Mouse (Mus musculus) adrenal gland, postnatal 36 days (tissue): ENCODE measurements at regions not wholly inside any gene's neighbourhood (a gene's known extent, or its start where the extent isn't known, plus 50 kb on each side); places are given as distances from the start of the nearest gene placed in this dataset.

ENCODE experiments used
- DNase-seq, 2 experiments: peaks; one replicate each; pipeline ENCODE4 v3.0.0; 2021; ENCODE audit warnings: mixed read lengths in 1 of 2

DNA sequence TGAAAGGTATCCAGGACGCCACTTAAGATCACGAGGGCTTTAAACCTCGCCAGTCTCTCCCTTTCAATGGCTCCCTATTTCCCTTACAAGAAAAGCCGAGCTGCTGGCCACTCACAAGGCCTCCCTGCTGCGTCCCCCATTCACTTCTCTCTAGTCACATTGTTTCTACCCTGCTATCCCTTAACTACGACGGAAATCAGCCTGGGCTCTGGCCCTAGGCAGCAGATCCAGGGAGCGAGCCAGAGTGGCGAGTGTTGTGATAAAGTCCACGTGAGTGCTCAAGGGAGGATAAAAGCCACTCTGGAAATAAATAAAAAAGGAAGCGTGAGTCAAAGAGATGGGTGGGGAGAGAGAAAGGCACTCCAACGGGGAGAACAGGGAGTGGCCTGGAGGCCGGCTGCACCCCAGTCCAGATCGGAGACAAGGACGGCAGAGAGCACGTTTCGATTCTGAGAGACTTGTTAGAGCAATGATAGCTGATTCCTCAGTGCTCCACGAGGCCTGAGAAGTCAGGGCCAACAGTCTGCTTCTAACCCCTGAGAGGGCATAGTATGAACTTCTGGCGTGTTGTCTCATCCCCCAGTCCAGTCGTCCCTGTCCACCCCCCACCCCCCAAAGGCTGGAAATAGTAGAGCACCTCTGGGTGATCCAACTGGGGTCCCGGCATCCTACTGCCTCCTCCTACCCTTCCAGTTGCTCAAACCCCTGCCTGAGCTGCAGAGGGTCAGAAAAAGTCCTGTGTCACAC is 84.8 kb upstream of the Calm2 start:
- DNase-seq = peak; percentile 71 to 74

DNA sequence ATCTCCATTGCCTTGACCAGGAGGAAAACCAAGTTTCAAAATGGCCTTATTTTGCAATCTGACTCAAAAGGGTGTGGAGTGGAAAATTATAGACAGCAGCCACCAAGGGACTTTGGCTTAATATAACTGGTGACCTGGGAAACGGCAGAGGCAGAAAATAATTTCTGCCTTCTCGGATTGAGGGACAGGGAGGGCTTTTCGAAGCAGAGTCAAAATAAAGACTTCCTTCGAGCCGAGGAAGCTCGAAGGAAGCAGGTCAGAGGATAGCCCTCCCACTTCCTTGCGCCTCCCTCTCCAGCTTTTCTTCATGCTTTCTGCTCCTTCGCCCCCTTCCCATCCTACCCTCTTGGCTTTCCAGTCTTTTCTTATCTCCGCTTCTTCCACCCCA is 85.4 kb upstream of the Calm2 start:
- DNase-seq = peak in 1 of 2 experiments; percentile 26

DNA sequence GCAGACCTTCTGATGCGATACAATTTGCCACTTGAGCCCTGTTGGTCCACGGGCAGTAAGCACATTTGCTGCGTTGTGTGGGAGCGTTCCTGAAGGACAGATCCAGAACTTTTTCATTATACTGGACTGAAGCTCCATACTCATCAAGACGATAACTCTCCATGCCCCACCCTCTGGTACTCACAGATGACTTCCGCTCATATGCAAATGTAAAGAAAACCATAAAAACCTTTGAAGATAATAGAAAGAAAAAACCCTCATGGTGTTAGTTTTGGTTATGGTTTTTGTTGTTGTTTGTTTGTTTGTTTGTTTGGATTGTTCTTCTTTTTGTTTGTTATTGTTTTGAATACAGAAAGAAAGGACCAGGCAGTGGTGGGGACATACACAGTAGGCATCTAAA is 86.0 kb upstream of the Calm2 start:
- DNase-seq = no peak

DNA sequence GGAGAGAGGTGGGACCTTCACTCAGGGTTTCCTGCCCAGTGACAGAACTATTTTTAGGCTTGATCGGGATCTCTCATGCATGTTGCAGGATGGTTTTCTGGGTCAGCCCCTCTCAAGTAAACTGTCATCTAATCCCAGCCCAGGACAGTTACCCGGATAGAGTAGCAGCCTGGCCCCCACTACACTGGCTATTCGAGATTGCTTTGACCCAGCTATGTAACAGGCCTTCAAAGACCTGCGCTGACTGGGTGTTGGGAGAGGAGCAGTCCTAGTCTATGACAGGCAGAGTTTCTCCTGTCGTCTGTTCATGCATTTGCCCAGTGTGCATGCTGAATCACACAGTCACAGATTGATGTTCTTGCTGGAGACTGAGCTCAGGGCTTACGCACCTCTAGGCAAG is 86.2 kb upstream of the Epcam start:
- peak; percentile 15 to 32 for DNase-seq

DNA sequence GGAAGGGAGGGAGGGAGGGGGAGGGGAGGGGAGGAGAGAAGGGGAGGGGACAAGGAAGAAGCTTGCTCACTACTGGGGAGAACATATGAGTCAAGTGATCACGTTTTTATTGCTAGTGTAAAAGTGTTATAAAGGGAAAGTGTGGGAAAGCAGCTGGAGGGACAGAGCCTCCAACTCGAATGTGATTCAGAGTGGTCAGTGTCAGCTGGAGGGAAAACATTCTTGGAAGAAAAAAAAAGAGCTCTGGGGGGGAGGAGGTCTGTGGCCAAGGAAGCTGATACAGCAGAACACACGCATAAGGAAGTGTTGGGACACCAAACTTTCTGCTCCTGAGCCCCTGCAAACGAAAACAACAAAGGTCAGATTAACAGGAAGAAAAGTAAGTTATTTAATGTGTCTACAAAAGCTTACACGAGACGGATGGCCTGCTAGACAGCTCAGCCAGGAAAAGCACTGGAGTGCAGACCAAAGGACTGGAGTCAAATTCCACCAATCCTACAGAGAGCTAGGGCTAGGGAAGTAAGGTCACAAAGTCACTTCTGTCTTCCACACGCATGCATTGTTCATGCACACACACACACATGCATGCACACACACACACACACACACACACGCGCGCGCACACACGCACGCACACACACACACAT is 85.1 kb upstream of the Epcam start:
- DNase-seq = no peak

DNA sequence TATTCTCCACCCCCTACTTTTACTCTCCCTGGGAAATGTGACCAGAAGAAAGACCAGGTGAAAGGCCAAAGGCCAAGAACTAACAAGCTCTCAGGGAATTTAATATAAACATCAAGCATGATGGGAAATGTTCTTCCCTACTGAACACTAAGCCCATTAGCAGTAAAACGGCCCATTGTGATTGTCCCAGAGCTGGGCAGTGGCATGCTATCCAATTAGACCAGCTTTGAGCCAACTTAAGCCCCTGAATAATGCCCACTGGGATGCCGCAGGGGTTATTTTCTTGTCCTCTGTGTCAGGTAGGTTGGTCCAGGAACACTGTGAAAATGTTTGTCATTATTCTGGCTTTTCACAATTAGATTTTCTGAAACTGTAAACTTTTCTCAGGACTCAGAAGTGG is 81.2 kb upstream of the Epcam start:
- DNase-seq = no peak

DNA sequence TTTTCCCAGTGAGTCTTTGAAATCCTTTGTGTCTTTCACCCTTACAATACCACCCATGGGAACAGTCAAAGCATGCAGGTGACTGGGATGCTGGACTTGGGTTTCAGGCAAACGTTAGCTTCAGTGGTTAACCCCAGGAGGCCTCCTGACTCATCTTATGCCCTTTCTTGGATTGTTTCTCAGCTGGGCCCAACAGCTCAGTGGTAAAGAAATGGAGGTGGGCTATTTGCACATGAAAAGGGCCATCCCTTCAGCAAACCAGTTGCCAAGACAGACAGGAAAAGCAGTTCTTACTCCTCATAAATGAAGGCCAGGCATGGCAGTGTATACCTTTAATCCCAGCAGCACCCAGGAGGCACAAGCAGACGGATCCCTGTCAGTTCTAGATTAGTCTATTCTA is 77.4 kb upstream of the Epcam start:
- DNase-seq = no peak

DNA sequence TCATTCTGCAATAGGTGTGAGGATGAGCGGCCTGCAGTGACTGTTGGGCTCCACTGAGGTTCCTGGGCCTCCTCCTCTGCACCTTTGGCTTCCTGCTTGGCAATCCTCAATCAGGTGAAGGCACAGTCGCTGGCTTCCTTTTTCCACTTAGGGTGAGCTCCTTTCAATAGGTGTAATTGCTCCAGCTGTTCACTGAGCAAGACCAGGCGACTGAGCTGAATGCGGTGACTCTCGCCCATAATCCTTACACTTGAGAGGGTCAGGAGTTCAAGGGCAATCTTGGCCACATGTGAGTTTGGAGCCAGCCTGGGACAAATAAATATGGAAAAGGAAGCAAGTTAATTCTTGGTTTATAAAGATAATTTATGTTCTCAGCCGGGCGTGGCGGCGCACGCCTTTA is 76.1 kb upstream of the Epcam start:
- DNase-seq = no peak

DNA sequence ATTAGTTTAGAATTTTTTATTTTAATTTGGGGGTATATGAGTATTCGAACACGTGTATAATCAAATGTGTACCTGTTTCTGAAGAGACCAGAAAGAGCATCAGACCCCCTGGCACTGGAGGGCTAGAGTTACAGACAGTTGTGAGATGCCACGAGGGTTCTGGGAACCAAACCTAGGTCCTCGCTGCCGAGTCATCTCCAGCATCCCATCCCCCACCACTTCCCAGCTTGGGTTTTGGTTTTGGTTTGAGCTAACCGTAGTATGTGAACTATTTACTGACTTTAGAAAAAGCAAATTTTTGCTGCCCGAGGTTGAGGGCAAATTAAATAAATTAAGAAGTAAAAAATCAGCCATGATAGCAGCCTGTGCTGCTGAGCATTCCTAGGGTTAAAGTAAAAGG is 74.9 kb upstream of the Epcam start:
- DNase-seq = no peak

DNA sequence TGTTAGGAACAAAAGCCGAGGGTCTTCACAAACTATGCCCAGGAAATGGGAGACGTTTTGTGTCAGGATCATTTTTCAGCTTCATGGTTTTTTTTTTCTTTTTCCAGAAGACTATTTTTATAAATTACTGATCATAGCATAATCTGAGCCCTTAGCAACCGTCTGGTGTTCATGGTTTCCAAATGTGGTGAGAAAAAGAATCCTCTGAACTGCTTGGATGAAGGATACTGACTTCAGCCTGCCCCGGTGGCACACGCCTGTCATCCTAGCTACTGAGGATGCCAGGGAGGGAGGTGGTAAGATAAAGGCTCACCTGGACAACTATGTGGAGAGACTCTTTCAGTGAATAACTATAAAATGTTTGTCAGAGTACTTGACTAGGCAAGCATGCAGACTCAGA is 72.4 kb upstream of the Epcam start:
- no peak for DNase-seq

DNA sequence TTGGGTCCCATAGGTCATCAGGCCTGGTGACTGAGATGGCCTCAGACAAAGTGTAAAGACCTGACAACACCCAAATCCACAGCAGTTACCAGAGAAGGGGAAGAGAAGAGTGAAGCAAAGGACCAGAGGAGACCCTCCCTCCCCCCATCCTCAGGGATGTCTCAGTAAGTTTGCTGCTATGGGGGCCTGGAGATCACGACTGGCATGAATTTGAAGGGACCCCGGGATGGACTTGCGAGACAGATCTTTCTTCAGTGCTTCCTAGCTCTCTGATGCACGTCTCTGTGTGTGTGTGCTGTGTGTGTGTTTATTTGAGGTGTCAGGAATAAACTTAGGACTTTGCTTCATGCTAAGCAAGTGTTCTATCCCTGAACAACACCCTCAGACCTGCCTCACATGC is 70.1 kb upstream of the Epcam start:
- no peak for DNase-seq

DNA sequence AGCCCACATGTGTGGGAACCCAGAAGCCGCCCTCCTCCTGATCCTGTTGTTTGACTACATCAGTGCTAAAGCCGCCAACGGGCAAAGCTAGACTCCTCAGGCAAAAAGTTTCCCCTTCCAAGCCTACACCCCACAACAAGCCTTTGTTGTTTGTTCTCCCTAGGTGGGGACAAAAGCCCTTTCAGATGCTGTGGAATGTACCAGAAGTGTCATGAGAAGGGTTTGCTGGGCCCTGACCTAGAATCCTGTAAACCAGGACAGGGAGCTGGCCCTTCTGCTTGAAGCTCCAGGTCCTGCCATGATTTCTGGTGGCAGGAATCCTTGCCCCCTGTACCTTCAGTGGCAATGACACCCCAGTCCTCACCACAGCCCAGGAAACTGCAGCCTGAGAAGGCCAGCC is 69.5 kb upstream of the Epcam start:
- no peak for DNase-seq

DNA sequence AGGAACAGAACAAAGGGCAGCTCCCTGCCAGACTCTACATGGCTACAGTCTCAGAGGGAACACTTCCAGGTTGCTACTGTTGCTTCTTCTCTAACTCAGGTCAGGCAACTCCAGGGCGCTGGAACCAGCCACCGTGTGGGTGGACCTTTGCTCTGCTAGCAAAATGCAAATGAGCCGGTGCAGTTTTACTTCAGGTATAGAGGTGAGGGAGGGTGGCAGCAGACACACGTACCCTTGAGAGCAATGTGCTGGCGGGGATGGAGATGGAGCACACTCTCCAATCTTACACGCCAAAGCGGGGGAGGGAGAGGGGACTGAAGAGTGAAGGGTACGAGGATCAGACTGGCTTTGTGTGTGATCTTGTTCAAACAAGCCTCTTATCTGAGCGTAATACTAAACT is 68.8 kb upstream of the Epcam start:
- no peak for DNase-seq

DNA sequence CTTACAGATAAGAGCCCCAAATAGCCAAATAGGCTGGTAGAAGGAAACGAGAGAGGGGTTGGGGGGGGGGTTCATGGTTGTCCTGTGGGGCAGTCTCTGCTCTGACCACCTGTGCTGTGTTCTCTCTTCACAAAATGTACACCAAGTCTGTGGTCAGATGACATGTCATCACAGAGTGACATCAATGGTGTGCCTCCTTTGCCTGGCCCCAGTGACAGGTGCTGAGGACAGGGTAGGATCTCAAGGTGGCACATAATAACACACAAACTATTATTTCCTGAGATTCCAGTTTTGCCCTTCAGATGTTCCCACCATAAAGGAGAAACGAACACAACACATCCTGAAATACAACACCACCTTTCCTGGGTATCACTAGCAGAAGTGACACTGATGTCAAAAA is 68.3 kb upstream of the Epcam start:
- no peak for DNase-seq

DNA sequence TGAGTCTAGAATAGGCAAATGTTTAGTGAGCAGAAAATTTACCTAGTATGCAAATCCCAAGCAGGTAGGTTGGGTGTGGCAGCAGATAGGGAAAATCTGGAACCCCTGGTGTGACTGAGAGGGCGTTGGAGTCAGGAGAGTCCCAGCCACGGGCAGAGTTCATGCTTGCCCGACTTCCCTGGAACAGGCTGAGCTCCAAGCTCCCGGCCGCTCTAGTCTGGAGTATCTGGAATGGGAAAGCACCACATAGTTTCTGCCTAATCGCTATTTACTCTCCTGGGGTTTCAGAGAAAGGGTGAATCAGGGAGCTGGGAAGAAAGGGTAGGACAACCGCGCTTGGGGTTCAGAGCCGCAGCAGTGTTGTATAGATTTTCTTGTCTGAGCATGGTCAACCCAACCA is 65.8 kb upstream of the Epcam start:
- no peak for DNase-seq

DNA sequence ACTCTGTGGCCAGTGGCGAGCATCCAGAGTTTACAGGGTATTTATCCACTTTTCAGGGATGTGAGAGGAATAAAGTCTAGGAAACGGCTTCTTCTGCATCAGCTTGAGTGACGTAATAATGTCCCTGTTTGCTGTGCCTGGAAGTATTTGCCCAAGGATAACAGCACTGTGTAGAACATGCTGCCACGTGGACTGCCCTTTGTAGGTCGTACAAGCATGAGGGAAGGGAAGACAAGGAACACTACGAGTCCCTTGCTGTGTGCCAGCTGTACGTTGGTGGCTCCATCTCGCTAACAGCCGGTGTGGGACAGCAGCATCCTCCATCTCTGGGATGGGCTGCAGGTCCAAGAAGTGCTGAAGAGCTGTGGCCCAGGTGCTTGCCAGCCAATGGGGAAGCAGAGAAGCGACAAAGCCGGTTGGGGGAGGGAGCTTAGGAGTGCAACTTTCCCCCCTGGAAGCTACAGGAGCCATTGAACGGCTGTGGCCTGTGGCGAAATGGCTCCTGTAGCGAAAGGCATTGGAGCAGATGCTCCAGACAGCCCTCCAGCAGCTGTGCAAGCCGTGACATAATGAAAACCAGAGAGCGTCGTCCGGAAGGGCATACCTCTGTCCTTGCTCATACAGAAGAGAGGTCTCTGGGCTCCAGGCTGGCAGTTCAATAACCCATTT is 65.0 kb upstream of the Epcam start:
- no peak for DNase-seq

DNA sequence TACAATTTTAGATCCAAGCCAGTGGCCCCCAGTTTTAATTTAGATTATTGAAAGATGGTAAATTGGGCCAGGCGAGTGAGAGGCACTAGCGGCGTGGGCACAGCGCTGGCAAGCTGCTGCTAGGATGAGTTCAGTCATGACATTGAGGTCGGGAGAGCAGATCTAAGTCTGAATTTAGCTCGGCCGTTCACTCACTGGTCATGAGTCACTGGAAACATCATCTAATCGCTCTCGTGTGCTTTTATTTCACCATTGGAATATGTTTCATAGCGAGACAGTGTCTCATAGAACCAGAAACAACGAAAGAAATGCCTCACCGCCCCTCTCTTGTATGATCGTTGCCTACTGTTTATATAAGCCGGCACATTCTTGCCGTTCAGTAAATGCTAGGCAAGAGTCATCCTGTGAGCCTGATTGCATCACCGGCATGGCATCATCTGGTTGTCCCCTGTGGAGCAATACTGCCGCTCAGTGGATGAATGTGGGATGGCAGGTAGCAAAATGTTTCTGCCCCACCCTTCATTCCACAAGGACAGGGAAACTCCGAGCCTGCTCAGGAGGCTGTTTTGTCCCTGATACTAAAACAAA is 64.3 kb upstream of the Epcam start:
- DNase-seq = peak; percentile 91 to 93

DNA sequence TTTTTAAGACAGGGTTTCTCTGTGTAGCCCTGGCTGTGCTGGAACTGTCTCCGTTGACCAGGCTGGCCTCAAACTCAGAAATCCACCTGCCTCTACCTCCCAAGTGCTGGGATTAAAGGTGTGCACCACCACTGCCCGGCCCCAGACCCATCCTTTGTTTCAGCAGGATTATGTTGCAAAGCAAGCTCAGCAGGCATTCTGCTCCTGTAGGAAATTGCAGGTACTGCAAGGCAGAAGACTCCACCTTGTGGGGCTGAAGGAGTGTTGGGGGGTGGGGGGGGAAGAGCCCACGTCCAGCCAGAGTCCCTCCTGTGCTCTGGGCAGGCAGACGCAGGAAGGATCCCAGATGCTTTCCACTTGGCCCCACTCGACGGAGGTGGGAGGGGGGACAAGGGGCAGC is 52.2 kb upstream of the Epcam start:
- DNase-seq = no peak

DNA sequence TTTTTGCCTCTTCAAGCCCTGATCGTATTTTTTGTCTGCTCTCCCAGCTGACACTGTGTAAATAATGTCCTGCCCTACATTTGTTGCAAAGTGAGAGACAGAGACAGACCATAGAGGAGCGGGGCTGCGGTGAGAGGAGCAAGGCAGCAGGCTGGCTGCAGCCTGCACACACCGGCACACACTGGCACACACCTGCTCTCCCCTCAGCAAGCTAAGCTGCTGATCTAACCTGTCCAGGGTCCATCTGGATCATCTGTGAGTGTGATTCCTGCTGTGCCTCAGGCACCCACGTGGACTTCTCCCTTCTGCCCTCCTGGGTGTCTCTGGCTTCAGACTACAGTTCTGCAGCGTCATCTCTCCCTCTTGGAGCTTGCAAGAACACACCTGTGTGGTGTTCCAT is 50.4 kb upstream of the Epcam start:
- DNase-seq = no peak
